ENCODE assay signal across 40 mouse cellular contexts in the genomic region with DNA sequence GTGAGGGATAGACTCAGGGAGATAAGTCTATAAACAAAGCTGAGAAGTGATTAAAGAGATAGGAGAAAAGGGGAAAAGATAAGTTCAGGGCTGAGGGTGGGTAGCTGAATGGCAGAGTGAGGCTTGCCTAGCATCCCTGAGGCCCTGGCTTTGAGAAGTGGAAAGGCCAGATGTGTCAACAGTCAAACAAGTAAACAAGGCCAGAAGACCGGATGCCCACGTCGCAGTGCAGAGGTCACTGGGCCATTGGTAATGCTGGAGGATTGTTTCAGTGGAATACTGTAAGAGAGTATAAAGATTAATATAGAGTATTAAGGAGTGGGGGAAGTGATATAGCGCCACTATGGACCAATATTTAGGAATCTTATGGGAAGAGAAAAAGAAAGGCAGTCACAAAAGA. TPM values are rescaled to one million over a fixed set of nuclear protein-coding genes. Genes with fewer than 3 reads are reported as not detected.
"Had no signal": no experiment of that assay in that cellular context is flagged by ENCODE, and none has a peak within 500 bp of the region (broad histone marks: within the 10 kb centered on the region; RNA-seq: fewer than 3 reads in every experiment).

No protein-coding gene starts in this region.

- H3K36me3 ChIP-seq: heart, embryonic 15.5 days; limb, embryonic 15.5 days had no signal

- DNase-seq: gastrocnemius, adult 2 months; gastrocnemius, postnatal 10 days; gastrocnemius, postnatal 25 days; heart, adult 18-20 months; heart, postnatal 14 days; heart, postnatal 36 days; kidney, adult 11 months; kidney, adult 2 months; kidney, adult 9 months; kidney, postnatal 14 days; kidney, postnatal 36 days; layer of hippocampus, adult 9-11 months; layer of hippocampus, postnatal 36 days; left cerebral cortex, postnatal 4 days had no signal

- H3K4me1 ChIP-seq: heart, embryonic 10.5 days; heart, embryonic 13.5 days; heart, embryonic 15.5 days; hindbrain, embryonic 13.5 days; hindbrain, embryonic 15.5 days; kidney, embryonic 15.5 days; limb, embryonic 13.5 days; limb, embryonic 15.5 days had no signal

- H3K9me3 ChIP-seq: heart, embryonic 10.5 days; heart, embryonic 13.5 days; heart, embryonic 15.5 days; hindbrain, embryonic 13.5 days; hindbrain, embryonic 15.5 days; kidney, embryonic 15.5 days; limb, embryonic 13.5 days; limb, embryonic 15.5 days had no signal

- H3K27me3 ChIP-seq: heart, embryonic 13.5 days; heart, embryonic 15.5 days; hindbrain, embryonic 13.5 days; hindbrain, embryonic 15.5 days; kidney, embryonic 15.5 days; limb, embryonic 13.5 days; limb, embryonic 15.5 days had no signal

- H3K4me2 ChIP-seq: heart, embryonic 13.5 days; heart, embryonic 15.5 days; hindbrain, embryonic 13.5 days; hindbrain, embryonic 15.5 days; kidney, embryonic 15.5 days; limb, embryonic 13.5 days; limb, embryonic 15.5 days had no signal

- ATAC-seq: hindbrain, postnatal 0 days; intestine, embryonic 16.5 days had no signal

- H3K4me3 ChIP-seq: gastrocnemius, adult 2 months; heart, embryonic 10.5 days; heart, embryonic 13.5 days; heart, embryonic 15.5 days; hindbrain, embryonic 13.5 days; hindbrain, embryonic 15.5 days; kidney, embryonic 15.5 days; limb, embryonic 13.5 days; limb, embryonic 15.5 days had no signal

- H3K9ac ChIP-seq: heart, embryonic 13.5 days; heart, embryonic 15.5 days; hindbrain, embryonic 13.5 days; hindbrain, embryonic 15.5 days; kidney, embryonic 15.5 days; limb, embryonic 13.5 days; limb, embryonic 15.5 days had no signal

- H3K27ac ChIP-seq: gastrocnemius, adult 2 months; heart, embryonic 10.5 days; heart, embryonic 13.5 days; heart, embryonic 15.5 days; hindbrain, embryonic 13.5 days; hindbrain, embryonic 15.5 days; hindbrain, postnatal 0 days; kidney, embryonic 15.5 days; kidney, postnatal 0 days; limb, embryonic 13.5 days; limb, embryonic 15.5 days had no signal

RNA-seq across cellular contexts. Expression of a gene that starts 51.7 kb away (rescaled TPM):
- total RNA-seq: gastrocnemius, adult 2 months; gastrocnemius, postnatal 10 days; gastrocnemius, postnatal 25 days; gastrocnemius, postnatal 4 days; granulocyte monocyte progenitor cell, adult 5-6 weeks; heart, adult 18-20 months; heart, adult 8-10 months; heart, postnatal 14 days; heart, postnatal 36 days; hematopoietic stem cell, adult 5-6 weeks; hindbrain, postnatal 0 days; layer of hippocampus, adult 18-20 months; layer of hippocampus, adult 8-10 months; layer of hippocampus, postnatal 14 days; layer of hippocampus, postnatal 36 days; left cerebral cortex, adult 18-20 months; left cerebral cortex, adult 8-10 months; left cerebral cortex, postnatal 10 days; left cerebral cortex, postnatal 25 days; left cerebral cortex, postnatal 4 days had no signal
- polyA plus RNA-seq: frontal cortex, adult 2 months; heart, embryonic 10.5 days; heart, embryonic 13.5 days; heart, embryonic 15.5 days; heart, postnatal 0 days; hindbrain, embryonic 11.5 days; hindbrain, postnatal 0 days; kidney, adult 2 months; kidney, postnatal 0 days; limb, embryonic 11.5 days; limb, embryonic 13.5 days; limb, embryonic 15.5 days had no signal
